Mouse (Mus musculus) heart, postnatal 0 days (tissue): ENCODE measurements around the gene Gm20532.

ENCODE experiments used
- CTCF ChIP-seq: IDR thresholded peaks from 2 replicates; pipeline ENCODE4 v1.5.1; 2016; ENCODE audit warnings: antibody characterized with exemption, control low read depth, low read depth
- EP300 ChIP-seq: IDR thresholded peaks from 2 replicates; pipeline ENCODE4 v1.6.1; 2016; ENCODE audit warnings: antibody characterized with exemption, low read depth

DNA sequence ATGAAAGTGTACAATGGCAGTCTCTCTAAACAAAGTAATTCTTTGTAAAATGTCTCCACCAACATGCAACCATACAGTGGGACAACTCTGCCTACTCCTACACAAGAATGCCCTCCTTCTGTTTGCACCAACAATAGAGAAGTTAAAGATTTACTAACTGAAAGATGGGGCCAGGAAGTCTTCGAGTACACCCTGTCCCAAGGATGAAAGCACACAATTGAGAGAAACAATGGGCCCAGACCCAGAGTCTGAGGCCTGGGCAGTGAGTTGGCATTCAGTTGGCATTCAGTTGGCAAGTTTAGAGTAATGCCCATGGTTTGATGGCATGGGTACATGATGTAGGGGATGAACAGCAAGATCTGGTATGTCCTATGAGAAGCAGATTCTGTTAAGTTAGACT is 68.2 kb downstream of the Gm20532 start:
- no peak for TF ChIP-seq EP300
- TF ChIP-seq CTCF, result no peak
